Mouse (Mus musculus) spleen, postnatal 36 days (tissue): ENCODE data around the gene Nek9.
A peak's percentile ranks its signal among the peaks of the same experiment; 100 is the strongest.

Experiments used
- DNase-seq, 2 experiments: peaks; one replicate each; pipeline ENCODE4 v3.0.0; 2022; ENCODE audit warnings: low spot score in 2 of 2, mixed read lengths in 1 of 2

Gene Nek9

DNA sequence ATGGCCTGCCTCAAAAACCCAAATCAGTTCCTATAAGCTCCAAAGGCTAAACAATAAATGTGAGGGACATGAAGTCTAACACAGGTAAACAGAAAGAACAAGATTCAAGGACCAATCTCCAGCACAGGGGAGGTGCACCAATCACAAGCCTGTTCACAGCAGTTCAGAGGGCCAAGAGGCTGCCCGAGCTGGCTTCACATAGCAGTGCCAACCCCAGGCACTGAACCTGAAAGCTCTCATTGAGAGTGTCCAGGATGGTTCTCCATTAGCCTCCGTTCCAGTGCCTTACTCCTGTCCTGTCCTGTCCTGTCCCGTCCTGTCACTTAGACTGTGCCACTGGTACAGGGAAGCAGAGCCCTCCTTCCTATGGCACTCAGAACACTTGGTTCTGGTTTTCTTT lies 8.0 kb upstream of the Nek9 start:
- no peak for DNase-seq

GRCm38 (mm10) chr12:85346374-85346773 lies 7.2 kb upstream of the Nek9 start:
- peak; percentile 55 to 76 for DNase-seq

GRCm38 (mm10) chr12:85345559-85345958 lies 6.4 kb upstream of the Nek9 start:
- DNase-seq: peak; percentile 23 to 44

GRCm38 (mm10) chr12:85344252-85344651 lies 5.1 kb upstream of the Nek9 start:
- no peak for DNase-seq

GRCm38 (mm10) chr12:85342310-85342709 lies 3.1 kb upstream of the Nek9 start:
- DNase-seq: no peak

- peak; percentile 25 to 53 for DNase-seq
These were observed 2.0 kb upstream of the Nek9 start for GRCm38 (mm10) chr12:85341131-85341530.

GRCm38 (mm10) chr12:85339947-85340346 lies 785 bp upstream of the Nek9 start:
- peak; percentile 45 to 63 for DNase-seq

DNA sequence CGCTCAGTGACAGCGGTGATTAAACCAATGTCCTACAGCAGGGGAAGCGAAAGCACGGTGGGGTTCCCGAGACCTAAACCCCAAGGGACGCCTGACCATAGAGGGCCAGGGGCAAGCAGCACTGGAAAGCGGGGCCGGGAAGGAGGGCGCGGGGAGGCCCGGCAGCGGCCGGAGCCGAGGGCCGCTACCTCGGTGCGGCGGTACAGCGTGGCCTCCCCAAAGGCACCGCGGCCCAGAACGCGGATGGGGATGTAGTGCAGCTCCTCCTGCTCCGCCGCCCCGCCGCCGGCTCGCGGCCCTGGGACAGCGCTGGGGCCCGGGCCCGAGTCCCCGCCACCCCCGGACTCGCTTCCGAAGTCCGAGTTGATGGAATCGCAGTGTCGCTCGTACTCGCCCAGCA lies 347 bp downstream of the Nek9 start:
- DNase-seq: peak in 1 of 2 experiments; percentile 20

DNA sequence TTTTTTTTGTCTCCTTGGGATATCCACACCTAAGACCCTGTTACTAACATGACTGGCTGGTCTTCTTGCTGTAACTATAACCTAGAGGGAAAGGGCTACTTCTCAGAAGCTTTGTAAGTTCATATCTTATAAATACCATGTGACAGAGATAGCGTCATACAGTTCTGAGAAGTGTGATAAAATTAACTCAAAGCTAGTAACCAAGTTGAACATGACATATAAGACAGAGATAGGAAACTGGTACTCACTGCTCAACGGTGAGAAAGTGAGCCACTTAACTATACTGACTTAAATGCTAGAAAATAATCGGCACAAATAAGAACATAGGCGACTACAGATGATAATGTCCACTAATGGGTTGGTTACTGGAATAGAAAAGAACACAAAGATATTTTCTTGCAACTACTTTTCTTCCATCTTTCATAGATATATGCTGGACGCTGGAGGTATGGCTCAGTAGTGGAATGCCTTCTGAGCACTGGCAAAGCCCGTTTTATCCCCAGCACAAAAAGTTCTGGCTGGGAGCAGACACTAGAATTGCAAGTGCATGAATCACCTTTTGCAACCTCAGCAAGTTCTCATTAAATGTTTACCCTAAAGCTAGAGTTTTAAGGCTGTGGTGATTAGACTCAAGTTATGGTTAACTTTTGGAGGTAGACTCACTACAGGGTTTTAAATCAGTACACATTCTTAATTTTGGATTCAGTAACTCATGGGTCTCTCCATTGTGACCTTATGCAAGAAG lies 1.4 kb downstream of the Nek9 start:
- DNase-seq: no peak

- no peak for DNase-seq
These were observed 9.0 kb downstream of the Nek9 start for GRCm38 (mm10) chr12:85330153-85330552.

DNA sequence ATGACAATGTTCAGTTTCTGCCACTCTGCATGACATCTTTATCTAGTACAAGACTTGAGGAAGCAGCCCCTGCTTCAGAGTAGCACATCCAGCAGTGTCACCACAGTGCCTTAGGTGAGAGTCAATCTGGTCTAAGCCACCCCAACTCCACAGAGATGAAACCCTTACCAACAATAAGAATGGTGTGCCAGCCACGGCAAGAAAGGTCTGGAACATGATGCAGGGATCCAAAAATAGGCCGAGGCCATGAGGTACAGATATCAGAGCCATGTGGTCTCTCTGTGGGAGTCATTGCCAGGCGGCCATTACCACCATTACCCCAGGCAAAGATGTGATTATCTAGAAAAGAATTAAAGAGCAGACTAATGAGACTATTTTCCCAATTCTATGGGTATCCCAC lies 30.5 kb downstream of the Nek9 start:
- DNase-seq: no peak

GRCm38 (mm10) chr12:85305247-85305892 lies 33.8 kb downstream of the Nek9 start:
- DNase-seq: peak; percentile 73 to 76

DNA sequence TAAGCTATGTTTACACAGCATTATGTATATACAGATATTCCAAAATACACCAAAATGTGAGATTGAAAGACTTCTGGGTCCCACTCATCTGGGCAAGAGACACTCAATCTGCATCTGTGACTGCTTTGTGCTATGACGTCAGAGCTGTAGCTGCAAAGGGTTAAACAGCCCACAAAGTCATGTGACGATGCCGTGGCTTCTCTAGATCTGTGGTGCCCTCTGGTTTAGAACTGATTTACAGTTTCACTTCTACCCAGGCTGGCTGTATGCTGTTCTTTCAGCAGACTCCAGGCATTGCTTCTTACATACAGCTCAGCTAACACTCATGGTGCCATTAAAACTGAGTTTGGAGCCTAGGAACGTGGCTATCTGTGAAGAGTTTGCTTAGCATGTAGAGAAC lies 34.4 kb downstream of the Nek9 start:
- peak; percentile 54 to 64 for DNase-seq

GRCm38 (mm10) chr12:85303256-85303655 lies 35.9 kb downstream of the Nek9 start:
- no peak for DNase-seq

DNA sequence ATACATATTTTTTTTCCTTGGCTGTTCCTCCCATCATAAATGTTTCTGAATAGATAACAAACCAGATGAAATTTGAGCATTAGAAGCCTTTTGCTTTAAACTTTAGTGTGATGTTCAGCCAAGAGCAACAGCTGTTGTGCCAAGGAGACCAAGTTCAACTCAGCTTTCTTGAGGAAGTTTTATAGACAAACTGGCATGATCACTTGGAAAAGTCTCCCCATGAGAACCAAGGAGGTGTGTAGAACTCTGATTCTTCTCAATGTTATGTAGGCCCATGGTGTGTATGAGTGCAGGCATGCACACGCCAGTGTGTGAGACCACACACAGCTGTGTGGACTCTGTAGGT lies 40.4 kb downstream of the Nek9 start:
- no peak for DNase-seq

DNA sequence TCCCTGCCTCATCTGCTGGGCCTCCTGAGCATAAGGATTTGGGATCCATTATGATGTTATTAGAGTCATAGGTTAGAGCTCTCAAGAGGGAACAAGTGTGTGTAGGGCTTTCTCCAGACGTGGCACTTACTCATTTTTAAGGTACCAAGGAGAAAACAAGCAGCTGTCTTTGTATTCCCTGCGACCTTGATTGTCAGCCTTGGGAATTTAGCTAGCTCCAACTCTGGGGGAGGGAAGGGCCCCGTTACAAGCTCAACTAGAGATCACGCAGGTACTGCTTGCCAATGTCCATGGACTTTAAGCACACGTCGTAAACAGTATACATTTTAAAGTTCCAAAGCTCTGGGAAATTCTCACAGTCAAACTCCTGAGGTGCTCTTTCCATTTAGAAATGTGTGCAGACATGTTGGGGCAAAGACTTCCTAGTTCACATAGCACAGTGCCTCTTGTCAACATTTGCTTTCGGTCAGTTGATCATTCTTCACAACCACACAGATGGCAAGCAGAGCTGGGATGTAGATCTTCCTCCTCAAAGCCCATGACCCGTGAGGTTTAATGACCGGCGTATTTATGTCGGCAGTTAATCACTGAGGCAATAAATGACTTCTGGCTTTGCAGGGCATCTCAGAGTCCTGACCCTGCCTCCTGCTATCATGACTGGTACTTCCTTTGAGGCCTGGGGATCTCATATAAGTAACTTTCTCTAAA lies 40.9 kb downstream of the Nek9 start:
- DNase-seq: no peak

GRCm38 (mm10) chr12:85297345-85297997 lies 41.7 kb downstream of the Nek9 start:
- DNase-seq: no peak

DNA sequence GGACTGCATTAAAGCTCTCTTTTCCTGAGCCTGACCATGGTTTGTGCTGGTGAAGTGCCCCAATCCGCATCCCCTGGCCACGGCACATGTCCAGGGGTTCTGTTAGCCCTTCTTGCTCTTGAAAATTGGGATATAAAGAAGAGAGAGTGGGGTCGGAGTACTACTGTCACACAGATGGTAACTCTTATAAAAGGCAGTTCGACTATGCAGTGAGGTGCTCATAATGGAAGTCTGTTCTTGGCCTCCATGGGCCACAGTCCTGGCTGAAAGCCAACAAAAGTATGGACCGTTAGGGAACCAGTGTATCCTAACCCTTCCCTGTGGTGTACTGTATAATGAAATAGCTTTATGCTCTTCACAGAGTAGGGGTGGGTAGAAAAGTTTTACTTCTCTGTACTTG lies 42.2 kb downstream of the Nek9 start:
- no peak for DNase-seq

DNA sequence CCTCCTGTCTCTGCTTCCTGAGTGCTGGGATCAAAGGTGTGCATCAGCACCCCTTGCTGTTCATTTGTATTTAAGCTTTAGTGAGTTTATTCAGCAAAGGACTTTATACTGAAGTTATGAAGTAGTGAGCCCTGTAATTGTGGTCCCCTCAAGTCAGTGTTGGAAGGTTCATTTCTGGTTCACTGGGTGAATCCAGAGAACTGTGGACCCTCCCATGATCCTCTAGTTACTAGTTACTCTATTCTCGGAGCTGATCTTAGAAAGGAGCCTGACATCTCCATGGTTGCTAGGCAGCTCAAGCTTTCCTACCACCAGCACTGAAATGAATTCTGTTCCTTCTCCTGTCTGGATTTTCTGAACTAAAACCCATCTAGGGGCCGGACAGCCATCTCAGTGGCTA lies 43.7 kb downstream of the Nek9 start:
- no peak for DNase-seq

GRCm38 (mm10) chr12:85292906-85293305 lies 46.3 kb downstream of the Nek9 start:
- DNase-seq: no peak

DNA sequence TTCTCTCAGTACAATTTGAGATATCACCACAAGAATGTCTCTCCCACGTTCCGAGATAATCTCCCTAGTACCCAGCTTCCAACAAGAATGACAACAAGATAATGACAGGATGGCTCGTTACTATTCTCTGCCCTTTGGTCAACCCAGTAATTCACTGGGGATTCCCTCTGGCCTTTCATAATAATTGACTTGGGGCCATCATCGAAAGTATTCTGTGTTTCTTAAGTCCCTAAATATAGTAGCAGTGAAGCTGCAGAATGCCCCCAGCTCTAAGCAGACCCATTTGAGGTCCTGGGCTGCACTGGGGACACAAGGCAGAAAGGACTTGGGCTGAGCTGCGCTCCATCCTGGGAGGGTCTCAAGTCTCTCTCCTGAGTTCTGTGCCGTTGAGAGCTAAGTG lies 46.9 kb downstream of the Nek9 start:
- DNase-seq: no peak

GRCm38 (mm10) chr12:85291541-85291940 lies 47.6 kb downstream of the Nek9 start:
- no peak for DNase-seq
